Mouse (Mus musculus): ENCODE data around the gene Immp2l. TPM values are rescaled to one million over a fixed set of nuclear protein-coding genes. Genes with fewer than 3 reads are reported as not detected.

The Immp2l gene
- polyA plus RNA-seq, 1 experiment from 2014 or later, result 12.8 TPM

- no peak overlapping the region for H3K27ac ChIP-seq (ENCODE audit: low read length)
- H3K36me3 ChIP-seq (ENCODE audit: control insufficient read depth, insufficient read depth, low read length), result no peaks in the 10 kb centered on the region
- no peak overlapping the region for H3K4me3 ChIP-seq (ENCODE audit: low read length)
- no peaks in the 10 kb centered on the region for H3K27me3 ChIP-seq (ENCODE audit: control insufficient read depth, insufficient read depth, low read depth, low read length)
- no peak overlapping the region for H3K9ac ChIP-seq (ENCODE audit: low read length)
- H3K9me3 ChIP-seq (ENCODE audit: control insufficient read depth, low read length), result no peaks in the 10 kb centered on the region
- H3K4me1 ChIP-seq (replicated peaks; ENCODE audit: control insufficient read depth, insufficient read depth, low read length), result no peaks in the 10 kb centered on the region
- WGBS, result 43% methylated on average over 4 of the region's 4 CpGs
- H3K4me2 ChIP-seq (ENCODE audit: low read depth, low read length), result no peak overlapping the region
- no peak for ATAC-seq (ENCODE audit: low read depth)
Measured at GRCm38 (mm10) chr12:41575221-41575620, 551.3 kb downstream of the Immp2l start.

GRCm38 (mm10) chr12:41593401-41593800 lies 569.5 kb downstream of the Immp2l start:
- H3K9ac ChIP-seq (ENCODE audit: low read length), result no peak overlapping the region
- H3K27me3 ChIP-seq (ENCODE audit: control insufficient read depth, insufficient read depth, low read depth, low read length), result no peaks in the 10 kb centered on the region
- no peak overlapping the region for H3K4me2 ChIP-seq (ENCODE audit: low read depth, low read length)
- no peaks in the 10 kb centered on the region for H3K4me1 ChIP-seq (replicated peaks; ENCODE audit: control insufficient read depth, insufficient read depth, low read length)
- no peaks in the 10 kb centered on the region for H3K9me3 ChIP-seq (ENCODE audit: control insufficient read depth, low read length)
- WGBS, result 57% methylated on average over 5 of the region's 5 CpGs
- H3K27ac ChIP-seq (ENCODE audit: low read length), result no peak overlapping the region
- H3K4me3 ChIP-seq (ENCODE audit: low read length), result no peak overlapping the region
- H3K36me3 ChIP-seq (ENCODE audit: control insufficient read depth, insufficient read depth, low read length), result no peaks in the 10 kb centered on the region
- ATAC-seq (ENCODE audit: low read depth), result no peak

- Histone ChIP-seq H3K4me3 (ENCODE audit: low read length) (no peak overlapping the region), H3K4me2 (ENCODE audit: low read depth, low read length) (no peak overlapping the region)
- WGBS, result 86% methylated on average over 4 of the region's 4 CpGs
Measured at GRCm38 (mm10) chr12:41594037-41594436, 570.1 kb downstream of the Immp2l start.

GRCm38 (mm10) chr12:41615271-41615670 lies 591.4 kb downstream of the Immp2l start:
- ATAC-seq (ENCODE audit: low read depth), result no peak
- 90% methylated on average over 3 of the region's 3 CpGs for WGBS
- no peak overlapping the region for H3K27ac ChIP-seq (ENCODE audit: low read length)

More at GRCm38 (mm10) chr12:41594037-41594436, 570.1 kb downstream of the Immp2l start:
- ATAC-seq (ENCODE audit: low read depth), result no peak
- H3K36me3 ChIP-seq (ENCODE audit: control insufficient read depth, insufficient read depth, low read length), result no peaks in the 10 kb centered on the region
- no peak overlapping the region for H3K27ac ChIP-seq (ENCODE audit: low read length)
- H3K9ac ChIP-seq (ENCODE audit: low read length), result no peak overlapping the region
- H3K4me1 ChIP-seq (replicated peaks; ENCODE audit: control insufficient read depth, insufficient read depth, low read length), result no peaks in the 10 kb centered on the region
- no peaks in the 10 kb centered on the region for H3K27me3 ChIP-seq (ENCODE audit: control insufficient read depth, insufficient read depth, low read depth, low read length)
- H3K9me3 ChIP-seq (ENCODE audit: control insufficient read depth, low read length), result no peaks in the 10 kb centered on the region

GRCm38 (mm10) chr12:41621341-41621740 lies 597.5 kb downstream of the Immp2l start:
- Histone ChIP-seq H3K27ac (ENCODE audit: low read length) (no peak overlapping the region), H3K36me3 (ENCODE audit: control insufficient read depth, insufficient read depth, low read length) (no peaks in the 10 kb centered on the region), H3K27me3 (ENCODE audit: control insufficient read depth, insufficient read depth, low read depth, low read length) (no peaks in the 10 kb centered on the region), H3K4me3 (ENCODE audit: low read length) (no peak overlapping the region), H3K9ac (ENCODE audit: low read length) (no peak overlapping the region), H3K4me2 (ENCODE audit: low read depth, low read length) (no peak overlapping the region), H3K4me1 (replicated peaks; ENCODE audit: control insufficient read depth, insufficient read depth, low read length) (no peaks in the 10 kb centered on the region), H3K9me3 (ENCODE audit: control insufficient read depth, low read length) (no peaks in the 10 kb centered on the region)
- WGBS, result 81% methylated on average over 6 of the region's 6 CpGs
- ATAC-seq (ENCODE audit: low read depth), result no peak

More at GRCm38 (mm10) chr12:41615271-41615670, 591.4 kb downstream of the Immp2l start:
- no peak overlapping the region for H3K9ac ChIP-seq (ENCODE audit: low read length)
- H3K4me3 ChIP-seq (ENCODE audit: low read length), result no peak overlapping the region
- H3K4me2 ChIP-seq (ENCODE audit: low read depth, low read length), result no peak overlapping the region
- no peaks in the 10 kb centered on the region for H3K4me1 ChIP-seq (replicated peaks; ENCODE audit: control insufficient read depth, insufficient read depth, low read length)
- no peaks in the 10 kb centered on the region for H3K27me3 ChIP-seq (ENCODE audit: control insufficient read depth, insufficient read depth, low read depth, low read length)
- H3K9me3 ChIP-seq (ENCODE audit: control insufficient read depth, low read length), result no peaks in the 10 kb centered on the region
- no peaks in the 10 kb centered on the region for H3K36me3 ChIP-seq (ENCODE audit: control insufficient read depth, insufficient read depth, low read length)

- Histone ChIP-seq H3K27ac (ENCODE audit: low read length) (no peak overlapping the region), H3K9me3 (ENCODE audit: control insufficient read depth, low read length) (no peaks in the 10 kb centered on the region), H3K4me1 (replicated peaks; ENCODE audit: control insufficient read depth, insufficient read depth, low read length) (peaks cover 9% of the 10 kb centered on the region; the same call in 1 of the 2 replicates), H3K27me3 (ENCODE audit: control insufficient read depth, insufficient read depth, low read depth, low read length) (no peaks in the 10 kb centered on the region), H3K4me2 (ENCODE audit: low read depth, low read length) (no peak overlapping the region), H3K36me3 (ENCODE audit: control insufficient read depth, insufficient read depth, low read length) (no peaks in the 10 kb centered on the region), H3K9ac (ENCODE audit: low read length) (no peak overlapping the region), H3K4me3 (ENCODE audit: low read length) (no peak overlapping the region)
- WGBS, result 79% methylated on average over 4 of the region's 4 CpGs
- ATAC-seq (ENCODE audit: low read depth), result no peak
Measured at GRCm38 (mm10) chr12:41643262-41643661, 619.4 kb downstream of the Immp2l start.

GRCm38 (mm10) chr12:41644802-41645551 lies 621.1 kb downstream of the Immp2l start:
- no peaks in the 10 kb centered on the region for H3K27me3 ChIP-seq (ENCODE audit: control insufficient read depth, insufficient read depth, low read depth, low read length)
- H3K9ac ChIP-seq (ENCODE audit: low read length), result no peak overlapping the region
- 48% methylated on average over 4 of the region's 4 CpGs for WGBS
- no peak overlapping the region for H3K4me2 ChIP-seq (ENCODE audit: low read depth, low read length)
- no peaks in the 10 kb centered on the region for H3K9me3 ChIP-seq (ENCODE audit: control insufficient read depth, low read length)
- H3K27ac ChIP-seq (ENCODE audit: low read length), result no peak overlapping the region
- peaks cover 9% of the 10 kb centered on the region; the same call in 1 of the 2 replicates for H3K4me1 ChIP-seq (replicated peaks; ENCODE audit: control insufficient read depth, insufficient read depth, low read length)
- peak; percentile 51; the same call in 1 of the 2 replicates for ATAC-seq (ENCODE audit: low read depth)
- H3K4me3 ChIP-seq (ENCODE audit: low read length), result no peak overlapping the region
- H3K36me3 ChIP-seq (ENCODE audit: control insufficient read depth, insufficient read depth, low read length), result no peaks in the 10 kb centered on the region

GRCm38 (mm10) chr12:41646956-41647575 lies 623.2 kb downstream of the Immp2l start:
- H3K36me3 ChIP-seq (ENCODE audit: control insufficient read depth, insufficient read depth, low read length), result no peaks in the 10 kb centered on the region
- no peak overlapping the region for H3K4me3 ChIP-seq (ENCODE audit: low read length)
- H3K9me3 ChIP-seq (ENCODE audit: control insufficient read depth, low read length), result no peaks in the 10 kb centered on the region
- peak; percentile 86 for ATAC-seq (ENCODE audit: low read depth)
- H3K9ac ChIP-seq (ENCODE audit: low read length), result no peak overlapping the region
- peaks cover 9% of the 10 kb centered on the region; the same call in 1 of the 2 replicates for H3K4me1 ChIP-seq (replicated peaks; ENCODE audit: control insufficient read depth, insufficient read depth, low read length)
- H3K27ac ChIP-seq (ENCODE audit: low read length), result peak overlapping the region; percentile 15; the same call in 1 of the 2 replicates
- no peak overlapping the region for H3K4me2 ChIP-seq (ENCODE audit: low read depth, low read length)
- H3K27me3 ChIP-seq (ENCODE audit: control insufficient read depth, insufficient read depth, low read depth, low read length), result no peaks in the 10 kb centered on the region
- WGBS, result 14% methylated on average over 5 of the region's 5 CpGs

- Histone ChIP-seq H3K9me3 (ENCODE audit: control insufficient read depth, low read length) (no peaks in the 10 kb centered on the region), H3K27me3 (ENCODE audit: control insufficient read depth, insufficient read depth, low read depth, low read length) (no peaks in the 10 kb centered on the region), H3K4me3 (ENCODE audit: low read length) (no peak overlapping the region), H3K9ac (ENCODE audit: low read length) (no peak overlapping the region), H3K36me3 (ENCODE audit: control insufficient read depth, insufficient read depth, low read length) (no peaks in the 10 kb centered on the region), H3K4me1 (replicated peaks; ENCODE audit: control insufficient read depth, insufficient read depth, low read length) (peaks cover 9% of the 10 kb centered on the region; the same call in 1 of the 2 replicates), H3K27ac (ENCODE audit: low read length) (no peak overlapping the region), H3K4me2 (ENCODE audit: low read depth, low read length) (no peak overlapping the region)
- 69% methylated on average over 2 of the region's 2 CpGs for WGBS
- no peak for ATAC-seq (ENCODE audit: low read depth)
Measured at GRCm38 (mm10) chr12:41647675-41648074, 623.8 kb downstream of the Immp2l start.

Data from lung, embryonic 16.5 days (tissue).